Mouse (Mus musculus) liver, adult 2 months (tissue): ENCODE results near the gene Tti1. TPM values are rescaled to one million over a fixed set of nuclear protein-coding genes. Genes with fewer than 3 reads are reported as not detected.

Experiments
- DNase-seq: peaks from one replicate; pipeline ENCODE4 v3.0.0-alpha.2; 2011; ENCODE audit warnings: low read depth, low spot score; ENCODE audit errors: extremely low read depth
- H3K27ac ChIP-seq: fragments of 200-500 bp; replicated peaks from 2 replicates; pipeline ENCODE4 v1.5.1; 2012; ENCODE audit warnings: low read depth, mild to moderate bottlenecking, control low read depth, inconsistent platforms, low read length; ENCODE audit not compliant: insufficient read depth
- H3K27me3 ChIP-seq: fragments of 200-500 bp; 2 replicates; pipeline ENCODE4 v1.6.1; 2012; ENCODE audit warnings: mild to moderate bottlenecking, moderate library complexity, low read length, inconsistent platforms; ENCODE audit not compliant: control insufficient read depth, insufficient read depth
- H3K36me3 ChIP-seq: fragments of 200-500 bp; 2 replicates; pipeline ENCODE4 v1.6.1; 2012; ENCODE audit warnings: low read length, inconsistent platforms; ENCODE audit not compliant: control insufficient read depth, insufficient read depth
- H3K4me1 ChIP-seq: fragments of 200-500 bp; 2 replicates; pipeline ENCODE4 v1.6.1; 2011; ENCODE audit warnings: low read length; ENCODE audit not compliant: control insufficient read depth, insufficient read depth
- H3K4me3 ChIP-seq: fragments of 200-500 bp; 2 replicates; pipeline ENCODE4 v1.5.1; 2011; ENCODE audit warnings: low read depth, mild to moderate bottlenecking, control low read depth, low read length, moderate library complexity; ENCODE audit not compliant: insufficient read depth
- H3K79me2 ChIP-seq: fragments of 200-500 bp; 2 replicates; pipeline ENCODE4 v1.6.1; 2012; ENCODE audit warnings: inconsistent platforms, mild to moderate bottlenecking, low read length, moderate library complexity; ENCODE audit not compliant: control insufficient read depth, insufficient read depth
- H3K9ac ChIP-seq: fragments of 200-500 bp; 2 replicates; pipeline ENCODE4 v1.6.1; 2012; ENCODE audit warnings: low read depth, mild to moderate bottlenecking, control low read depth, inconsistent platforms, low read length
- CTCF ChIP-seq: fragments of 200-500 bp; IDR thresholded peaks from 2 replicates; pipeline ENCODE4 v1.5.1; 2011; ENCODE audit warnings: low read depth, low read length, control low read depth
- POLR2A ChIP-seq: fragments of 200-500 bp; IDR thresholded peaks from 2 replicates; pipeline ENCODE4 v1.6.1; 2011; ENCODE audit warnings: low read length, control low read depth; ENCODE audit not compliant: insufficient read depth; ENCODE audit errors: extremely low read depth
- WGBS: fragments of 180-500 bp; shearing (Covaris S2); methylation state at CpG from one replicate; pipeline ENCODE4 v1.1.7; 2018; 5-methylcytosine and 5-hydroxymethylcytosine counted together
- polyA plus RNA-seq: library from polyadenylated mRNA; depleted of rRNA; stranded (reverse); fragments of >200 nt; gene quantifications from 2 replicates; pipeline ENCODE4 v1.2.3, GENCODE M21; 2012; rRNA removed
- total RNA-seq: library from RNA; depleted of rRNA; stranded (reverse); fragments of >200 nt; gene quantifications from 2 replicates; pipeline ENCODE4 v1.2.3, GENCODE M21; 2014; rRNA removed

Tti1 gene
- total RNA-seq (8.2 and 8.9 TPM in 2 replicates), polyA plus RNA-seq (7.6 and 9.0 TPM in 2 replicates)

- Histone ChIP-seq H3K79me2 (peaks cover 27% of the 10 kb centered on the region), H3K4me3 (peak within 1 kb of the TSS; percentile 78), H3K4me1 (peaks cover 13% of the 10 kb centered on the region), H3K27ac (peak within 1 kb of the TSS; percentile 98), H3K36me3 (no peaks in the 10 kb centered on the region), H3K9ac (peak within 1 kb of the TSS; percentile 85), H3K27me3 (no peaks in the 10 kb centered on the region)
- TF ChIP-seq CTCF (no peak), POLR2A (peak; percentile 57; the same call in 1 of the 2 replicates)
- DNase-seq = peak; percentile 78
- under 1% methylated on average over 52 of the region's 52 CpGs for WGBS
These were observed at the start of gene Tti1, which contains the start of gene Rprd1b for GRCm38 (mm10) chr2:158028354-158028863. Gene Tti1 (minus strand): TSS chr2:158028433. Gene Rprd1b (plus strand): TSS chr2:158028497.

DNA sequence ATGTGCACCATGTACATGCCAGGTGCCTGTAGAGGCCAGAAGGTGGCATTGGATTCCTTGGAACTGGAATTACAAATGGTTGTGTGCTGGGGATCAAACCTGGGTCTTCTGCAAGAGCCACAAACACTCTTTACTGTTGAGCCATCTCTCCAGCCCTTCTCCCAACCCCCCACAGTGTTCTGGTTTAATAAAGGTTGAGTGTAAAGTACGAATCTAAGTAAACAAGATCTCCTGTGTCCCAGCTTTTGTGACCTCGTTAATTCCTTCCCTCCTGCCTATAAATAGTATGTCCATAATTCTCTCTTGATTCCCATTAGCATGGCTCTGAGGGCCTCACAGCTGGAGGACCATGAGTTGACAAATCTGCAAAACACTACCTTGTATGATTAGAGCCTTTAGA lies 49.7 kb upstream of the Tti1 start:
- 11% methylated on average over 2 of the region's 2 CpGs for WGBS
- Histone ChIP-seq H3K27ac (peak overlapping the region; percentile 93), H3K79me2 (no peaks in the 10 kb centered on the region), H3K36me3 (peaks cover 3% of the 10 kb centered on the region; the same call in 1 of the 2 replicates), H3K4me1 (peaks cover 42% of the 10 kb centered on the region), H3K9ac (no peak overlapping the region), H3K4me3 (no peak overlapping the region), H3K27me3 (no peaks in the 10 kb centered on the region)
- TF ChIP-seq CTCF = no peak
- DNase-seq = peak; percentile 96

GRCm38 (mm10) chr2:158076690-158077089 lies 48.5 kb upstream of the Tti1 start:
- no peak overlapping the region for H3K4me3 ChIP-seq
- H3K4me1 ChIP-seq = peaks cover 46% of the 10 kb centered on the region
- H3K9ac ChIP-seq = peak overlapping the region; percentile 9; the same call in 1 of the 2 replicates
- peak overlapping the region; percentile 69 for H3K27ac ChIP-seq
- H3K36me3 ChIP-seq = peaks cover 5% of the 10 kb centered on the region
- no peaks in the 10 kb centered on the region for H3K27me3 ChIP-seq
- WGBS = 31% methylated on average over 6 of the region's 6 CpGs
- TF ChIP-seq CTCF = no peak
- no peak for TF ChIP-seq POLR2A
- H3K79me2 ChIP-seq = no peaks in the 10 kb centered on the region
- peak; percentile 74 for DNase-seq

GRCm38 (mm10) chr2:158074835-158075234 lies 46.6 kb upstream of the Tti1 start:
- H3K4me1 ChIP-seq = peaks cover 47% of the 10 kb centered on the region
- peaks cover 5% of the 10 kb centered on the region for H3K36me3 ChIP-seq
- 49% methylated on average over 5 of the region's 5 CpGs for WGBS
- peak; percentile 72 for TF ChIP-seq CTCF
- no peak for TF ChIP-seq POLR2A
- H3K4me3 ChIP-seq = no peak overlapping the region
- H3K79me2 ChIP-seq = no peaks in the 10 kb centered on the region
- 0 out of 2 replicates have a peak overlapping the region, but pooled peaks have one; percentile 0 for H3K27ac ChIP-seq
- peak; percentile 81 for DNase-seq
- no peak overlapping the region for H3K9ac ChIP-seq
- H3K27me3 ChIP-seq = no peaks in the 10 kb centered on the region

- H3K4me1 ChIP-seq = peaks cover 25% of the 10 kb centered on the region
- peaks cover 9% of the 10 kb centered on the region for H3K36me3 ChIP-seq
- no peak overlapping the region for H3K4me3 ChIP-seq
- peaks cover 2% of the 10 kb centered on the region; the same call in 1 of the 2 replicates for H3K79me2 ChIP-seq
- no peaks in the 10 kb centered on the region for H3K27me3 ChIP-seq
- DNase-seq = no peak
- 48% methylated on average over 5 of the region's 5 CpGs for WGBS
- TF ChIP-seq POLR2A (no peak), CTCF (no peak)
- no peak overlapping the region for H3K9ac ChIP-seq
- H3K27ac ChIP-seq = peak overlapping the region; percentile 70
These were observed 43.4 kb upstream of the Tti1 start for GRCm38 (mm10) chr2:158071633-158071995.

GRCm38 (mm10) chr2:158070885-158071632 lies 42.8 kb upstream of the Tti1 start:
- H3K4me3 ChIP-seq = no peak overlapping the region
- H3K9ac ChIP-seq = no peak overlapping the region
- peaks cover 11% of the 10 kb centered on the region for H3K36me3 ChIP-seq
- H3K27ac ChIP-seq = peak overlapping the region; percentile 83
- no peaks in the 10 kb centered on the region for H3K27me3 ChIP-seq
- TF ChIP-seq CTCF = no peak
- TF ChIP-seq POLR2A = no peak
- H3K4me1 ChIP-seq = peaks cover 22% of the 10 kb centered on the region
- peaks cover 2% of the 10 kb centered on the region; the same call in 1 of the 2 replicates for H3K79me2 ChIP-seq
- 22% methylated on average over 3 of the region's 3 CpGs for WGBS
- DNase-seq = peak; percentile 98
